Mouse (Mus musculus) left cerebral cortex, adult 6 months (tissue): Measurements from ENCODE around the gene Atf2. TPM values are rescaled to one million over a fixed set of nuclear protein-coding genes. Genes with fewer than 3 reads are reported as not detected.

Source experiments
- long read RNA-seq, 2 experiments: library from polyadenylated mRNA; unstranded; transcript quantifications; one replicate each; pipeline ENCODE4 v2.0.0; 2019 to 2020
- polyA plus RNA-seq: library from polyadenylated mRNA; unstranded; fragments of <200 nt; fragmentation: Nextera tagmentation; gene quantifications from 2 replicates; pipeline ENCODE4 v1.2.3, GENCODE M21; 2021

Atf2 gene
- 98.7 and 120 TPM in 2 replicates for polyA plus RNA-seq
- long read RNA-seq, experiment 1, full-length matches to known transcripts: 143 of 280 reads
- long read RNA-seq, experiment 1, partial matches to known transcripts: 28 of 280 reads
- long read RNA-seq, experiment 1, other reads (novel, unspliced or antisense): 109 of 280 reads
- long read RNA-seq, experiment 2, full-length matches to known transcripts: 8 of 65 reads
- long read RNA-seq, experiment 2, partial matches to known transcripts: 19 of 65 reads
- long read RNA-seq, experiment 2, other reads (novel, unspliced or antisense): 38 of 65 reads

DNA sequence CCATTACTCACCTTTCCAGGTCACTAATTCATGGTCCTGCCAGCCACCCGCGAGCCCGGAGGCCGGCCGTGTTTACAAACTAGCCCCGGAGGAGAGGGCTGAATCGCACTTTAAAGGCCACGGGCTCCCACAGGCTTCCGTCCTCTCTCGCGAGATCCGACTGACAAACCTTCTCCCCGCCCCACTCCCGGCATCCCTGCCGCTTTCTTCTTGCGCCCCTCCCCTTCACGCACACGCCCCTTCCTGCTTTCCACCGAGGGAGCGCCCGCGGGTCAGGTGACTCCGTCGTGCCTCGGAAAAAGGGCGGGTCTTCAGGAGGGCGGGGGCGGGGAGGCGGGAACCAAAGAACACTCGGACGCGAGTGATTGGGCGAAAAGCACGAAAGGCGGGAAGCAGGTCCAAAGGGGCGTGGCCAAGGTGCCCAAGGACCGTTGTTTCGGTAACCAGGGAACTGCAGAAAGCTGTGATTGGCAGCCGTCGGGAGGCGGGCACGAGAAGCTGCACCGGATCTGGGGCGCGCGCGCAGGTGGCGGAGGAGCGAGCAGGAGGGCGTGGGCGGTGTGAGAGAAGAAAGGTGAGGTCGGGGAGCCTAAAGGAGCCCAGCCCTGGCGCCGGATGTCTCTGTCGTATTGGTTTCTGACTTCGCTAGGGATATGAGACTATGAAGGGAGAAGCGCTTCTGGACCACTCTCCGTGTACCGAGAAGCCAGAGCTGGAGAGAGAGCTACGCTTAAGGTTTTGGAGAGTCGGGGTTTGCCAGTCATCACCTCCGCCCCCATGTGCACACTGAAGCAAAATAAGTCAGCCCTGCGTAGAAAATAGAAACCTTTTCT is at the start of gene Atf2:
TSS of gene Atf2 (minus strand) at position 176 of the 833 bp plus-strand sequence.

DNA sequence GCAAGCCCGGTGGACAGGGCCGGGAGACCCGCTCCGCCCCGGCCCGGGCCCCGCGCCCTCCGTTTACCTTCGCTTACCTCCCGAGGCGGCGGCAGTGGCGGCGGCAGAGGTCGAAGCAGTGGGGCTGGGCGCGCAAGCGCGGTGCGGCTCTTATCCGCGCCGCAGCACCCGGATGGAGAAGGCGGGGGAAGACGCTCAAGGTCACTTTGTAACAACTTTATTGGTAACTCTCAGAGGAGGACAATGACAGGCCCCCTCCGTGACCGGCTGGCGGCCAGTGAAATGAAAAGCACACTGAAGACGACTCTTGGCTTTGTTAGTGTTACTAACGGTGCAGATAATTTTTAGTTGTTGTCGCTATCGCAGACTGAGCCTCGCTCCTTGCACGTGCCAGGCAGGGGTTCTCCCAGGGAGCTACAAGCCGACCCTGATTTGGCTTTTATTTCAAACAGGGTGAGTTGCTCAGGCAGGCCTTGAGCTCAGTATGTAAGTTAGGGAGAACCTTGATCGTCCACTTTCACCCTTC is 18.8 kb upstream of the Atf2 start, which contains the start of gene Atp5g3:
TSS of gene Atp5g3 (minus strand) at position 152 of the 526 bp plus-strand sequence.

DNA sequence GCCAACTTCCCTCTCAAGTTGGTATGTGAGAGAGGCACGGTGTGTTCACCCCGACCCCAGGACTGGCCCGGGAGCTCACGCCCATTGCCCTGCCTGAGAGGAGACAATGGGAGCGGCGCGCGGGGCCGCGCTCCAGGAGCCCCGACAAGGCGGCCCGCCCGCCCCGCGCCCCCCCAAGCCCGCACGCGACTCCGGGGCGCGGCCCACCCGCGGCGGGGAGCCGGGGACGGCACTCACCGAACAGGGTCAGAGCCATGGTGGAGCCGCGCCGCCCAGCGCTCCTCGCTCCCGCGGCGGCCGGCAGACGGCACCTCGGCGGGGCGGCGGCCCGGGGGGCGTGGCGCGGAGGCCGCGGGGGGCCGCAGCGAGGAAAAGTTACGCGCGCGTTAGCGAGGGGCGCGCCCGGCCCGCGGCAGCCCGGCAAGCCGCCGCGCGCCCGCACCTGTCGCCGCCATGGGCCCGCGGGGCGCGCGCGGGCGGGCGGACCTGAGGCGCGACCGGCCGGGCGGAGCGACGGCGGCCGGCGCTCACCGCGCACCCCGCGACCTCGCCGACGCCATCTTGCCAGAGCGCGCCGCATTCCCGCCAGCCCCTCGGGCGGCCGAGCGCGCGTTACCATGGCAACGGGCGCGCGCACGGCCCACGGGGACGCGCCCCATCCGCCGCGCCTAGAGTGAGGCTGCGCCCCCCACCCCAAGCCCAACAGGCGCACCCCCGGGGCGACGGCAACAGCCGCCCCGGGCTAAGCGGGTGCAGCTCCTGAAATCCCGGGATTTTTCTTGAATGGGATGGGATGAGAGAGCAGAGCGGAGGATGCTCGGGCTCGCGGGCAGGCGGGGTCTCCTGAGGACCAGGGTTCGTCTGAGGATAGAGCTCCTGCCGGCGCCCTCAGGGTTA is 117.4 kb downstream of the Atf2 start, which contains the start of gene Chn1:
TSS of gene Chn1 (minus strand) at position 561 of the 897 bp plus-strand sequence.

Other genes with a start within 250 kb of the Atf2 start
- 1,140 and 1,341 TPM in 2 replicates for gene Chn1, start 117.3 kb downstream of the Atf2 start, polyA plus RNA-seq
- 869 and 873 TPM in 2 replicates for gene Atp5g3, start 18.7 kb upstream of the Atf2 start, polyA plus RNA-seq